Mouse (Mus musculus): ENCODE measurements around the gene Ube2v1.
"Not testable (repeated sequence)": the region's sequence is repeated elsewhere in the genome, so short reads cannot be mapped to it uniquely, and the experiment has no call there.

Gene Ube2v1

GRCm38 (mm10) chr2:167654911-167655600 lies 23.2 kb upstream of the Ube2v1 start:
- no peak for DNase-seq (ENCODE audit: low spot score in 2 of 2)

- no peak for DNase-seq (ENCODE audit: low spot score in 2 of 2)
Observed at GRCm38 (mm10) chr2:167652694-167653093, 20.8 kb upstream of the Ube2v1 start.

- no peak for DNase-seq (ENCODE audit: low spot score in 2 of 2)
Observed at GRCm38 (mm10) chr2:167651622-167652021, 19.7 kb upstream of the Ube2v1 start.

GRCm38 (mm10) chr2:167649290-167650032 lies 17.6 kb upstream of the Ube2v1 start:
- DNase-seq (ENCODE audit: low spot score in 2 of 2): no peak

GRCm38 (mm10) chr2:167646411-167646810 lies 14.5 kb upstream of the Ube2v1 start:
- no peak for DNase-seq (ENCODE audit: low spot score in 2 of 2)

- not testable (repeated sequence) for DNase-seq (ENCODE audit: low spot score in 2 of 2)
Observed at GRCm38 (mm10) chr2:167643356-167644052, 11.6 kb upstream of the Ube2v1 start.

GRCm38 (mm10) chr2:167642164-167642563 lies 10.3 kb upstream of the Ube2v1 start:
- DNase-seq (ENCODE audit: low spot score in 2 of 2): no peak

GRCm38 (mm10) chr2:167641337-167641736 lies 9.4 kb upstream of the Ube2v1 start:
- no peak for DNase-seq (ENCODE audit: low spot score in 2 of 2)

- DNase-seq (ENCODE audit: low spot score in 2 of 2): no peak
Observed at GRCm38 (mm10) chr2:167640279-167640678, 8.4 kb upstream of the Ube2v1 start.

- no peak for DNase-seq (ENCODE audit: low spot score in 2 of 2)
Observed at GRCm38 (mm10) chr2:167634865-167635512, 3.1 kb upstream of the Ube2v1 start.

- peak; percentile 95 to 97 for DNase-seq (ENCODE audit: low spot score in 2 of 2)
Observed at GRCm38 (mm10) chr2:167634338-167634770, 2.5 kb upstream of the Ube2v1 start.

GRCm38 (mm10) chr2:167633537-167633872 lies 1.6 kb upstream of the Ube2v1 start:
- no peak for DNase-seq (ENCODE audit: low spot score in 2 of 2)

GRCm38 (mm10) chr2:167632731-167633536 lies 1.0 kb upstream of the Ube2v1 start:
- no peak for DNase-seq (ENCODE audit: low spot score in 2 of 2)

- DNase-seq (ENCODE audit: low spot score in 2 of 2): peak in 1 of 2 experiments; percentile 56
Observed at GRCm38 (mm10) chr2:167631181-167631590, 709 bp downstream of the Ube2v1 start.

GRCm38 (mm10) chr2:167630421-167630820 lies 1.5 kb downstream of the Ube2v1 start:
- no peak for DNase-seq (ENCODE audit: low spot score in 2 of 2)

- no peak for DNase-seq (ENCODE audit: low spot score in 2 of 2)
Observed at GRCm38 (mm10) chr2:167629665-167630209, 2.2 kb downstream of the Ube2v1 start.

- no peak for DNase-seq (ENCODE audit: low spot score in 2 of 2)
Observed at GRCm38 (mm10) chr2:167628872-167629271, 3.0 kb downstream of the Ube2v1 start.

- DNase-seq (ENCODE audit: low spot score in 2 of 2): no peak
Observed at GRCm38 (mm10) chr2:167627019-167627418, 4.9 kb downstream of the Ube2v1 start.

- no peak for DNase-seq (ENCODE audit: low spot score in 2 of 2)
Observed at GRCm38 (mm10) chr2:167625670-167626069, 6.2 kb downstream of the Ube2v1 start.

- DNase-seq (ENCODE audit: low spot score in 2 of 2): no peak
Observed at GRCm38 (mm10) chr2:167624368-167625075, 7.4 kb downstream of the Ube2v1 start.
